Mouse (Mus musculus): ENCODE measurements at regions not wholly inside any gene's neighbourhood (a gene's known extent, or its start where the extent isn't known, plus 50 kb on each side); places are given as distances from the start of the nearest gene placed in this dataset.

GRCm38 (mm10) chr2:8673751-8674378 is 1164.5 kb upstream of the Celf2 start:
- Histone ChIP-seq H3K9ac (ENCODE audit: insufficient read depth, low read depth) (no peak overlapping the region), H3K4me3 (replicated peaks in 1 of 3; ENCODE audit: low read depth in 2 of 3, low read length in 2 of 3, poor library complexity in 1 of 3) (no peak overlapping the region), H3K4me2 (ENCODE audit: insufficient read depth, low read depth, poor library complexity, severe bottlenecking) (no peak overlapping the region), H3K36me3 (replicated peaks in 1 of 2; ENCODE audit: control insufficient read depth in 1 of 2, insufficient read depth in 1 of 2, low read length in 1 of 2) (no peaks in the 10 kb centered on the region), H3K79me2 (replicated peaks; ENCODE audit: control insufficient read depth, extremely low read depth, insufficient read depth, poor library complexity, severe bottlenecking) (no peaks in the 10 kb centered on the region), H3K9me3 (replicated peaks; ENCODE audit: low read length) (no peaks in the 10 kb centered on the region), H3K27me3 (replicated peaks) (no peaks in the 10 kb centered on the region), H3K27ac (ENCODE audit: insufficient read depth, low read depth) (no peak overlapping the region), H3K4me1 (ENCODE audit: control insufficient read depth in 1 of 2, insufficient read depth in 2 of 2) (peaks cover 0 to 11% of the 10 kb centered on the region in 2 experiments; a peak in 2 of 4 replicates)
- dilution Hi-C loops (cut with MboI; ENCODE audit: extremely low pct_ligation_motif_present, extremely low pct_unique_long_range_greater_than_20kb, low sequenced_read_pairs) (no loop called here), in situ Hi-C loops (cut with MboI; ENCODE audit: low pct_ligation_motif_present, low pct_unique_long_range_greater_than_20kb, low sequenced_read_pairs) (no loop called here)
- peak; percentile 73 for DNase-seq (ENCODE audit: extremely low read depth)
- TF ChIP-seq KAT2A (IDR thresholded peaks at IDR 0.05; ENCODE audit: insufficient replicate concordance, low read length) (no peak), RAD21 (IDR thresholded peaks at IDR 0.05; ENCODE audit: low read depth, low read length) (peak; percentile 68), CTCF (conservative IDR thresholded peaks at IDR 0.05 in 1 of 2, IDR thresholded peaks at IDR 0.05 in 1 of 2; ENCODE audit: low read depth in 2 of 2, low read length in 2 of 2) (peak; percentile 50 to 74), SMC3 (IDR thresholded peaks at IDR 0.05; ENCODE audit: low read depth, low read length) (0 out of 2 replicates have a peak, but pooled peaks have one; percentile 14)

GRCm38 (mm10) chr2:8675537-8675936 is 1166.2 kb upstream of the Celf2 start:
- Histone ChIP-seq H3K36me3 (replicated peaks in 1 of 2; ENCODE audit: control insufficient read depth in 1 of 2, insufficient read depth in 1 of 2, low read length in 1 of 2) (no peaks in the 10 kb centered on the region), H3K9ac (ENCODE audit: insufficient read depth, low read depth) (no peak overlapping the region), H3K27me3 (replicated peaks) (no peaks in the 10 kb centered on the region), H3K4me2 (ENCODE audit: insufficient read depth, low read depth, poor library complexity, severe bottlenecking) (no peak overlapping the region), H3K27ac (ENCODE audit: insufficient read depth, low read depth) (no peak overlapping the region), H3K9me3 (replicated peaks; ENCODE audit: low read length) (no peaks in the 10 kb centered on the region), H3K4me3 (replicated peaks in 1 of 3; ENCODE audit: low read depth in 2 of 3, low read length in 2 of 3, poor library complexity in 1 of 3) (no peak overlapping the region), H3K4me1 (ENCODE audit: control insufficient read depth in 1 of 2, insufficient read depth in 2 of 2) (peaks cover 0 to 3% of the 10 kb centered on the region in 2 experiments; a peak in 2 of 4 replicates), H3K79me2 (replicated peaks; ENCODE audit: control insufficient read depth, extremely low read depth, insufficient read depth, poor library complexity, severe bottlenecking) (no peaks in the 10 kb centered on the region)
- dilution Hi-C loops (cut with MboI; ENCODE audit: extremely low pct_ligation_motif_present, extremely low pct_unique_long_range_greater_than_20kb, low sequenced_read_pairs) = no loop called here
- TF ChIP-seq CHD1 (IDR thresholded peaks at IDR 0.05; ENCODE audit: low read depth, low read length) = no peak
- TF ChIP-seq CTCF (conservative IDR thresholded peaks at IDR 0.05 in 1 of 2, IDR thresholded peaks at IDR 0.05 in 1 of 2; ENCODE audit: low read depth in 2 of 2, low read length in 2 of 2) = peak in 1 of 2 experiments; percentile 54; a peak in 2 of 4 replicates
- TF ChIP-seq RAD21 (IDR thresholded peaks at IDR 0.05; ENCODE audit: low read depth, low read length) = peak; percentile 66
- TF ChIP-seq RCOR1 (conservative IDR thresholded peaks at IDR 0.05; ENCODE audit: low read depth, low read length) = no peak
- 0 out of 2 replicates have a peak, but pooled peaks have one; percentile 19 for TF ChIP-seq SMC3 (IDR thresholded peaks at IDR 0.05; ENCODE audit: low read depth, low read length)
- in situ Hi-C loops (cut with MboI; ENCODE audit: low pct_ligation_motif_present, low pct_unique_long_range_greater_than_20kb, low sequenced_read_pairs) = no loop called here
- DNase-seq (ENCODE audit: extremely low read depth) = no peak

DNA sequence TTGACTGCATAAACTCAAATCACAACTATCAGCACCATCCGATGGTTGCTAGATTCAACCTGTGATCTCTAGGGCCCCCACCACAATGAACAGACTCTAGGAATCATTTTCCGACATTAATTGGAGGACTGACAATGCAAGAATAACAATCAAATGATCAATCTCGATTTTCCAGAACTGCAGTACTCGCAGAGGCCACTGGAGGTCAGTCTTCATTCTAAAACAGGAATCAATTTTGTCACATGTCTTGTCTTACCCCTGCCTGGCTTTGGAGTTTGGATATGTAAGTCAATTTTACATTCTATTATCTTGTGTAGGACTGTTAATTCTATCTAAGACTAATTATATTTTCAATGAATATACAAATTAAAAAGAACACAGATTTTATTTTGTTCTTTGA is 1167.2 kb upstream of the Celf2 start:
- in situ Hi-C loops (cut with MboI; ENCODE audit: low pct_ligation_motif_present, low pct_unique_long_range_greater_than_20kb, low sequenced_read_pairs) = no loop called here
- dilution Hi-C loops (cut with MboI; ENCODE audit: extremely low pct_ligation_motif_present, extremely low pct_unique_long_range_greater_than_20kb, low sequenced_read_pairs) = no loop called here
- no peaks in the 10 kb centered on the region for H3K27me3 ChIP-seq (replicated peaks)
- no peak overlapping the region for H3K27ac ChIP-seq (ENCODE audit: insufficient read depth, low read depth)
- peak; percentile 16 for TF ChIP-seq SMC3 (IDR thresholded peaks at IDR 0.05; ENCODE audit: low read depth, low read length)
- TF ChIP-seq RAD21 (IDR thresholded peaks at IDR 0.05; ENCODE audit: low read depth, low read length) = peak; percentile 56
- TF ChIP-seq POLR2AphosphoS2 (IDR thresholded peaks at IDR 0.05; ENCODE audit: low read depth, low read length) = no peak
- TF ChIP-seq CTCF (conservative IDR thresholded peaks at IDR 0.05 in 1 of 2, IDR thresholded peaks at IDR 0.05 in 1 of 2; ENCODE audit: low read depth in 2 of 2, low read length in 2 of 2) = peak; percentile 66 to 88
- no peaks in the 10 kb centered on the region for H3K9me3 ChIP-seq (replicated peaks; ENCODE audit: low read length)
- no peak for DNase-seq (ENCODE audit: extremely low read depth)
- no peak overlapping the region for H3K4me2 ChIP-seq (ENCODE audit: insufficient read depth, low read depth, poor library complexity, severe bottlenecking)
- H3K9ac ChIP-seq (ENCODE audit: insufficient read depth, low read depth) = no peak overlapping the region
- no peaks in the 10 kb centered on the region for H3K4me1 ChIP-seq (ENCODE audit: control insufficient read depth in 1 of 2, insufficient read depth in 2 of 2)
- H3K79me2 ChIP-seq (replicated peaks; ENCODE audit: control insufficient read depth, extremely low read depth, insufficient read depth, poor library complexity, severe bottlenecking) = no peaks in the 10 kb centered on the region
- no peak overlapping the region for H3K4me3 ChIP-seq (replicated peaks in 1 of 3; ENCODE audit: low read depth in 2 of 3, low read length in 2 of 3, poor library complexity in 1 of 3)
- no peaks in the 10 kb centered on the region for H3K36me3 ChIP-seq (replicated peaks in 1 of 2; ENCODE audit: control insufficient read depth in 1 of 2, insufficient read depth in 1 of 2, low read length in 1 of 2)

Measured in CH12.LX (cell line).